Mouse (Mus musculus): ENCODE data around the gene Ccdc116. TPM values are rescaled to one million over a fixed set of nuclear protein-coding genes. Genes with fewer than 3 reads are reported as not detected.
"Not testable (repeated sequence)": the region's sequence is repeated elsewhere in the genome, so short reads cannot be mapped to it uniquely, and the experiment has no call there.

The Ccdc116 gene
- polyA plus RNA-seq, 1 experiment, result 2.3 TPM

- no peaks in the 10 kb centered on the region for H3K27me3 ChIP-seq (replicated peaks)
- H3K9me3 ChIP-seq, result no peaks in the 10 kb centered on the region
- H3K4me1 ChIP-seq, result peaks cover 47% of the 10 kb centered on the region
- H3K36me3 ChIP-seq (replicated peaks; ENCODE audit: low read length), result peaks cover 92% of the 10 kb centered on the region
- TF ChIP-seq FLI1 (IDR thresholded peaks at IDR 0.05; ENCODE audit: low read length) (no peak), GATA1 (IDR thresholded peaks at IDR 0.05; ENCODE audit: borderline replicate concordance, low read length) (no peak)
- H3K4me3 ChIP-seq (replicated peaks), result no peak overlapping the region
Measured at GRCm38 (mm10) chr16:17167179-17167578, 20.1 kb upstream of the Ccdc116 start.

GRCm38 (mm10) chr16:17165478-17165877 lies 18.4 kb upstream of the Ccdc116 start:
- H3K27me3 ChIP-seq (replicated peaks); H3K4me3 ChIP-seq (replicated peaks); H3K9me3 ChIP-seq: not testable (repeated sequence)
- peaks cover 92% of the 10 kb centered on the region for H3K36me3 ChIP-seq (replicated peaks; ENCODE audit: low read length)
- H3K4me1 ChIP-seq, result peaks cover 52% of the 10 kb centered on the region

- Histone ChIP-seq H3K27me3 (replicated peaks) (no peaks in the 10 kb centered on the region), H3K4me3 (replicated peaks) (no peak overlapping the region), H3K9me3 (no peaks in the 10 kb centered on the region), H3K36me3 (replicated peaks; ENCODE audit: low read length) (peaks cover 92% of the 10 kb centered on the region), H3K4me1 (peaks cover 66% of the 10 kb centered on the region)
- TF ChIP-seq FLI1 (IDR thresholded peaks at IDR 0.05; ENCODE audit: low read length), result no peak
- TF ChIP-seq GATA1 (IDR thresholded peaks at IDR 0.05; ENCODE audit: borderline replicate concordance, low read length), result no peak
Measured at GRCm38 (mm10) chr16:17154346-17154745, 7.3 kb upstream of the Ccdc116 start.

GRCm38 (mm10) chr16:17151874-17152273 lies 4.8 kb upstream of the Ccdc116 start:
- Histone ChIP-seq H3K36me3 (replicated peaks; ENCODE audit: low read length) (peaks cover 67% of the 10 kb centered on the region), H3K27me3 (replicated peaks) (no peaks in the 10 kb centered on the region), H3K9me3 (no peaks in the 10 kb centered on the region), H3K4me3 (replicated peaks) (peak overlapping the region; percentile 46), H3K4me1 (peaks cover 72% of the 10 kb centered on the region)
- TF ChIP-seq FLI1 (IDR thresholded peaks at IDR 0.05; ENCODE audit: low read length), result no peak

GRCm38 (mm10) chr16:17150520-17151258 lies 3.7 kb upstream of the Ccdc116 start:
- no peaks in the 10 kb centered on the region for H3K9me3 ChIP-seq
- H3K36me3 ChIP-seq (replicated peaks; ENCODE audit: low read length), result peaks cover 56% of the 10 kb centered on the region
- H3K4me3 ChIP-seq (replicated peaks), result peak overlapping the region; percentile 8
- H3K27me3 ChIP-seq (replicated peaks), result no peaks in the 10 kb centered on the region
- H3K4me1 ChIP-seq, result peaks cover 69% of the 10 kb centered on the region
- TF ChIP-seq GATA1 (IDR thresholded peaks at IDR 0.05; ENCODE audit: borderline replicate concordance, low read length), result no peak
- no peak for TF ChIP-seq FLI1 (IDR thresholded peaks at IDR 0.05; ENCODE audit: low read length)

- Histone ChIP-seq H3K27me3 (replicated peaks) (no peaks in the 10 kb centered on the region), H3K4me1 (peaks cover 66% of the 10 kb centered on the region), H3K9me3 (no peaks in the 10 kb centered on the region), H3K36me3 (replicated peaks; ENCODE audit: low read length) (peaks cover 31% of the 10 kb centered on the region), H3K4me3 (replicated peaks) (peak overlapping the region; percentile 92)
- TF ChIP-seq FLI1 (IDR thresholded peaks at IDR 0.05; ENCODE audit: low read length) (no peak), GATA1 (IDR thresholded peaks at IDR 0.05; ENCODE audit: borderline replicate concordance, low read length) (no peak)
Measured at GRCm38 (mm10) chr16:17148084-17148483, 1.1 kb upstream of the Ccdc116 start.

- Histone ChIP-seq H3K4me1 (peaks cover 63% of the 10 kb centered on the region), H3K4me3 (replicated peaks) (peak overlapping the region; percentile 92), H3K9me3 (no peaks in the 10 kb centered on the region), H3K36me3 (replicated peaks; ENCODE audit: low read length) (peaks cover 28% of the 10 kb centered on the region), H3K27me3 (replicated peaks) (peaks cover 2% of the 10 kb centered on the region)
- TF ChIP-seq GATA1 (IDR thresholded peaks at IDR 0.05; ENCODE audit: borderline replicate concordance, low read length), result no peak
- TF ChIP-seq FLI1 (IDR thresholded peaks at IDR 0.05; ENCODE audit: low read length), result no peak
Measured at GRCm38 (mm10) chr16:17147391-17147929, 431 bp upstream of the Ccdc116 start.

GRCm38 (mm10) chr16:17144339-17144738 lies 2.7 kb downstream of the Ccdc116 start, which contains the start of gene Ydjc:
TSS of gene Ydjc (plus strand) at chr16:17144621.
- Histone ChIP-seq H3K4me3 (replicated peaks) (no peak within 1 kb of the TSS), H3K9me3 (no peaks in the 10 kb centered on the region), H3K36me3 (replicated peaks; ENCODE audit: low read length) (peaks cover 5% of the 10 kb centered on the region), H3K4me1 (peaks cover 48% of the 10 kb centered on the region), H3K27me3 (replicated peaks) (peaks cover 4% of the 10 kb centered on the region)
- TF ChIP-seq FLI1 (IDR thresholded peaks at IDR 0.05; ENCODE audit: low read length) (no peak), GATA1 (IDR thresholded peaks at IDR 0.05; ENCODE audit: borderline replicate concordance, low read length) (no peak)

- no peak for TF ChIP-seq FLI1 (IDR thresholded peaks at IDR 0.05; ENCODE audit: low read length)
- no peak for TF ChIP-seq GATA1 (IDR thresholded peaks at IDR 0.05; ENCODE audit: borderline replicate concordance, low read length)
- Histone ChIP-seq H3K4me1 (peaks cover 33% of the 10 kb centered on the region), H3K36me3 (replicated peaks; ENCODE audit: low read length) (peaks cover 2% of the 10 kb centered on the region), H3K4me3 (replicated peaks) (no peak overlapping the region), H3K27me3 (replicated peaks) (peaks cover 4% of the 10 kb centered on the region), H3K9me3 (no peaks in the 10 kb centered on the region)
Measured at GRCm38 (mm10) chr16:17137355-17137754, 9.7 kb downstream of the Ccdc116 start.

GRCm38 (mm10) chr16:17132906-17133200 lies 14.2 kb downstream of the Ccdc116 start:
- Histone ChIP-seq H3K9me3 (no peaks in the 10 kb centered on the region), H3K4me1 (peaks cover 47% of the 10 kb centered on the region), H3K4me3 (replicated peaks) (peak overlapping the region; percentile 96), H3K36me3 (replicated peaks; ENCODE audit: low read length) (peaks cover 14% of the 10 kb centered on the region), H3K27me3 (replicated peaks) (peaks cover 2% of the 10 kb centered on the region)
- TF ChIP-seq FLI1 (IDR thresholded peaks at IDR 0.05; ENCODE audit: low read length), result no peak
- no peak for TF ChIP-seq GATA1 (IDR thresholded peaks at IDR 0.05; ENCODE audit: borderline replicate concordance, low read length)
